Mouse (Mus musculus) MEL (cell line): Measurements from ENCODE around the gene Mob3b.

Experiments
- CHD2 ChIP-seq: IDR thresholded peaks from 2 replicates; pipeline ENCODE4 v1.6.1; 2011; ENCODE audit warnings: low read length, improper control_type of control experiment
- CTCF ChIP-seq, 3 experiments: IDR thresholded peaks in 2 of 3; conservative IDR thresholded peaks in 1 of 3; 2 replicates each; pipeline ENCODE4 v1.5.1; 2011 to 2012; ENCODE audit warnings: low read length in 3 of 3, low read depth in 2 of 3, mild to moderate bottlenecking in 2 of 3, improper control_type of control experiment in 1 of 3, inconsistent platforms in 1 of 3, mixed read lengths in 1 of 3, moderate library complexity in 1 of 3; ENCODE audit not compliant: control insufficient read depth in 1 of 3, insufficient read depth in 1 of 3, poor library complexity in 1 of 3, severe bottlenecking in 1 of 3
- GATA1 ChIP-seq: IDR thresholded peaks from 2 replicates; pipeline ENCODE4 v1.6.1; 2011; ENCODE audit warnings: low read depth, low read length, improper control_type of control experiment
- NRF1 ChIP-seq: IDR thresholded peaks from 2 replicates; pipeline ENCODE4 v1.6.1; 2014; ENCODE audit warnings: low read depth, mild to moderate bottlenecking, inconsistent platforms, low read length, improper control_type of control experiment, moderate library complexity; ENCODE audit not compliant: poor library complexity, insufficient read depth, severe bottlenecking
- POLR2A ChIP-seq, 2 experiments: IDR thresholded peaks; 2 replicates each; pipeline ENCODE4 v1.6.1; 2011 to 2012; ENCODE audit warnings: low read length in 2 of 2, mild to moderate bottlenecking in 2 of 2, control low read depth in 1 of 2, improper control_type of control experiment in 1 of 2, low read depth in 1 of 2, moderate library complexity in 1 of 2; ENCODE audit not compliant: control insufficient read depth in 1 of 2, insufficient read depth in 1 of 2, poor library complexity in 1 of 2
- POLR2AphosphoS5 ChIP-seq: IDR thresholded peaks from 2 replicates; pipeline ENCODE4 v1.6.1; 2012; ENCODE audit warnings: low read depth, borderline replicate concordance, mild to moderate bottlenecking, inconsistent platforms, low read length, moderate library complexity, mixed read lengths
- RCOR1 ChIP-seq: IDR thresholded peaks from 2 replicates; pipeline ENCODE4 v1.6.1; 2012; ENCODE audit warnings: low read depth, mild to moderate bottlenecking, inconsistent platforms, low read length, improper control_type of control experiment
- TAL1 ChIP-seq: IDR thresholded peaks from 2 replicates; pipeline ENCODE4 v1.6.1; 2012; ENCODE audit warnings: mild to moderate bottlenecking, inconsistent platforms, low read length, moderate library complexity, mixed read lengths
- TCF12 ChIP-seq: IDR thresholded peaks from 2 replicates; pipeline ENCODE4 v1.6.1; 2014; ENCODE audit warnings: low read depth, mild to moderate bottlenecking, inconsistent platforms, low read length, improper control_type of control experiment, moderate library complexity
- ZC3H11A ChIP-seq: IDR thresholded peaks from 2 replicates; pipeline ENCODE4 v1.6.1; 2012; ENCODE audit warnings: low read depth, mild to moderate bottlenecking, inconsistent platforms, low read length, improper control_type of control experiment

- TF ChIP-seq CHD2 (no peak), CTCF (IDR thresholded peaks at IDR 0.05 in 2 of 3, conservative IDR thresholded peaks at IDR 0.05 in 1 of 3; ENCODE audit: control insufficient read depth in 1 of 3, insufficient read depth in 1 of 3, low read depth in 2 of 3, low read length in 3 of 3, poor library complexity in 1 of 3, severe bottlenecking in 1 of 3) (no peak), ZC3H11A (no peak), TCF12 (no peak), POLR2A (IDR thresholded peaks at IDR 0.05; ENCODE audit: control insufficient read depth in 1 of 2, insufficient read depth in 1 of 2, low read depth in 1 of 2, low read length in 2 of 2, poor library complexity in 1 of 2) (no peak), NRF1 (no peak), POLR2AphosphoS5 (no peak), GATA1 (no peak), RCOR1 (no peak), TAL1 (no peak)
These were observed 37.1 kb downstream of the Mob3b start for GRCm38 (mm10) chr4:35120159-35120558.
